8 mouse cellular contexts compared by ENCODE assay signal in genomic region chr5:136051231-136052085, GRCm38 (mm10). TPM values are rescaled to one million over a fixed set of nuclear protein-coding genes. Genes with fewer than 3 reads are reported as not detected.
DNase-seq lines count a peak whose midpoint lies in the region; ATAC-seq lines count a peak whose summit lies in the region.

No protein-coding gene starts in this region.

- ATAC-seq in intestine, embryonic 15.5 days, result peak; percentile 80
- peak; percentile 93 for ATAC-seq in lung, embryonic 16.5 days (ENCODE audit: low read depth)
- peak; percentile 86 for ATAC-seq in stomach, embryonic 14.5 days (ENCODE audit: insufficient number of reproducible peaks, insufficient read depth, low FRiP score, low read depth)

- intact Hi-C loops in gastrocnemius, postnatal 14 days (cut with DNase I; ENCODE audit: low total_unique reads), result loop anchor here (10.0 kb wide), 1 partner anchor 157 kb away; no protein-coding TSS in a partner anchor

- no peak overlapping the region for H3K4me3 ChIP-seq in intestine, embryonic 15.5 days (replicated peaks)
- no peak overlapping the region for H3K4me3 ChIP-seq in lung, embryonic 16.5 days (ENCODE audit: low read length)
- H3K4me3 ChIP-seq in stomach, embryonic 14.5 days (ENCODE audit: low read depth, low read length), result no peak overlapping the region

- DNase-seq in cerebellum, postnatal 10 days, result peak; percentile 34 to 47
- no peak for DNase-seq in cerebellum, postnatal 25 days
- DNase-seq in adrenal gland, postnatal 10 days, result peak; percentile 83
- DNase-seq in gastrocnemius, postnatal 14 days, result peak; percentile 46
- DNase-seq in frontal cortex, postnatal 14 days (ENCODE audit: low spot score in 2 of 2), result no peak

- no peaks in the 10 kb centered on the region for H3K27me3 ChIP-seq in intestine, embryonic 15.5 days (replicated peaks)
- no peaks in the 10 kb centered on the region for H3K27me3 ChIP-seq in lung, embryonic 16.5 days (ENCODE audit: control insufficient read depth, insufficient read depth, low read depth, low read length)
- no peaks in the 10 kb centered on the region for H3K27me3 ChIP-seq in stomach, embryonic 14.5 days (ENCODE audit: control insufficient read depth, insufficient read depth, low read length)

- H3K36me3 ChIP-seq in intestine, embryonic 15.5 days, result no peaks in the 10 kb centered on the region
- no peaks in the 10 kb centered on the region for H3K36me3 ChIP-seq in lung, embryonic 16.5 days (ENCODE audit: control insufficient read depth, insufficient read depth, low read length)
- H3K36me3 ChIP-seq in stomach, embryonic 14.5 days (ENCODE audit: control insufficient read depth, insufficient read depth, low read length), result no peaks in the 10 kb centered on the region

- H3K4me1 ChIP-seq in intestine, embryonic 15.5 days (replicated peaks), result peaks cover 12% of the 10 kb centered on the region
- peaks cover 13% of the 10 kb centered on the region for H3K4me1 ChIP-seq in lung, embryonic 16.5 days (replicated peaks; ENCODE audit: control insufficient read depth, insufficient read depth, low read length)
- peaks cover 11% of the 10 kb centered on the region for H3K4me1 ChIP-seq in stomach, embryonic 14.5 days (ENCODE audit: control insufficient read depth, insufficient read depth, low read length)

- 0 out of 2 replicates have a peak overlapping the region, but pooled peaks have one; percentile 12 for H3K4me2 ChIP-seq in intestine, embryonic 15.5 days (replicated peaks)
- H3K4me2 ChIP-seq in lung, embryonic 16.5 days (ENCODE audit: low read depth, low read length), result peak overlapping the region; percentile 6; the same call in 1 of the 2 replicates
- H3K4me2 ChIP-seq in stomach, embryonic 14.5 days (replicated peaks; ENCODE audit: low read depth, low read length), result no peak overlapping the region

- H3K9me3 ChIP-seq in intestine, embryonic 15.5 days, result no peaks in the 10 kb centered on the region
- 0 out of 2 replicates have a peak, but pooled peaks cover 4% of the 10 kb centered on the region for H3K9me3 ChIP-seq in lung, embryonic 16.5 days (ENCODE audit: control insufficient read depth, low read length)
- H3K9me3 ChIP-seq in stomach, embryonic 14.5 days (ENCODE audit: control insufficient read depth, low read depth, low read length), result no peaks in the 10 kb centered on the region

- no peak overlapping the region for H3K9ac ChIP-seq in intestine, embryonic 15.5 days
- no peak overlapping the region; the same call in 1 of the 2 replicates for H3K9ac ChIP-seq in lung, embryonic 16.5 days (ENCODE audit: low read length)
- no peak overlapping the region for H3K9ac ChIP-seq in stomach, embryonic 14.5 days (replicated peaks; ENCODE audit: low read depth, low read length)

- peak overlapping the region; percentile 55 for H3K27ac ChIP-seq in intestine, embryonic 15.5 days
- peak overlapping the region; percentile 84 for H3K27ac ChIP-seq in lung, embryonic 16.5 days (ENCODE audit: low read length)
- H3K27ac ChIP-seq in stomach, embryonic 14.5 days (ENCODE audit: low read length), result peak overlapping the region; percentile 85

- 14% methylated on average over 10 of the region's 10 CpGs for WGBS in intestine, embryonic 15.5 days
- 7% methylated on average over 10 of the region's 10 CpGs for WGBS in lung, embryonic 16.5 days
- WGBS in stomach, embryonic 14.5 days, result 8% methylated on average over 10 of the region's 10 CpGs

RNA-seq across cellular contexts. Expression of gene Upk3bl, which starts 2.8 kb away (rescaled TPM):
- under 1 TPM; 0.39 to 0.45 TPM for total RNA-seq in adrenal gland, postnatal 10 days (2021)
- total RNA-seq in gastrocnemius, postnatal 14 days (2021), result under 1 TPM in 1 of 2 experiments, not detected in 1; 0.27 TPM
- 1.4 and 1.9 TPM in 2 replicates for polyA plus RNA-seq in intestine, embryonic 15.5 days (2015; fragmentation: Nextera tagmentation; extraction: Ambion mirVana)
- 5.4 and 8.7 TPM in 2 replicates for polyA plus RNA-seq in lung, embryonic 16.5 days (2015; fragmentation: Nextera tagmentation; extraction: Ambion mirVana)
- polyA plus RNA-seq in stomach, embryonic 14.5 days (2014; fragmentation: Nextera tagmentation; extraction: Ambion mirVana), result 62.4 and 63.0 TPM in 2 replicates

RNA-seq across cellular contexts. Expression of gene Upk3b, which starts 13.2 kb away (rescaled TPM):
- 10 to 100 TPM; 13.2 to 14.6 TPM for total RNA-seq in adrenal gland, postnatal 10 days (2021)
- total RNA-seq in gastrocnemius, postnatal 14 days (2021), result not detected
- polyA plus RNA-seq in intestine, embryonic 15.5 days (2015; fragmentation: Nextera tagmentation; extraction: Ambion mirVana), result 42.9 and 45.6 TPM in 2 replicates
- polyA plus RNA-seq in lung, embryonic 16.5 days (2015; fragmentation: Nextera tagmentation; extraction: Ambion mirVana), result 27.1 and 32.1 TPM in 2 replicates
- polyA plus RNA-seq in stomach, embryonic 14.5 days (2014; fragmentation: Nextera tagmentation; extraction: Ambion mirVana), result 23.7 and 27.1 TPM in 2 replicates

RNA-seq across cellular contexts. Expression of gene Rasa4, which starts 32.3 kb away (rescaled TPM):
- total RNA-seq in adrenal gland, postnatal 10 days (2021), result 10 to 100 TPM in 1 of 2 experiments, 1 to 10 TPM in 1; 8.4 to 13.7 TPM
- 10 to 100 TPM; 14.6 to 15.3 TPM for total RNA-seq in gastrocnemius, postnatal 14 days (2021)
- 16.3 and 19.4 TPM in 2 replicates for polyA plus RNA-seq in intestine, embryonic 15.5 days (2015; fragmentation: Nextera tagmentation; extraction: Ambion mirVana)
- 3.3 and 4.4 TPM in 2 replicates for polyA plus RNA-seq in lung, embryonic 16.5 days (2015; fragmentation: Nextera tagmentation; extraction: Ambion mirVana)
- 10.2 and 11.0 TPM in 2 replicates for polyA plus RNA-seq in stomach, embryonic 14.5 days (2014; fragmentation: Nextera tagmentation; extraction: Ambion mirVana)

RNA-seq across cellular contexts. Expression of gene Dtx2, which starts 56.9 kb away (rescaled TPM):
- 10 to 100 TPM; 16.6 to 19.2 TPM for total RNA-seq in adrenal gland, postnatal 10 days (2021)
- 1 to 10 TPM; 6.7 to 7.5 TPM for total RNA-seq in gastrocnemius, postnatal 14 days (2021)
- polyA plus RNA-seq in intestine, embryonic 15.5 days (2015; fragmentation: Nextera tagmentation; extraction: Ambion mirVana), result 20.8 and 21.4 TPM in 2 replicates
- polyA plus RNA-seq in lung, embryonic 16.5 days (2015; fragmentation: Nextera tagmentation; extraction: Ambion mirVana), result 26.6 and 27.6 TPM in 2 replicates
- 20.7 and 24.4 TPM in 2 replicates for polyA plus RNA-seq in stomach, embryonic 14.5 days (2014; fragmentation: Nextera tagmentation; extraction: Ambion mirVana)

Comparison
In these comparisons a context has a peak if more than half of its experiments do, and no peak if none do; other contexts are left out.
1. DNase-seq: peak in cerebellum, postnatal 10 days (2 of 2), adrenal gland, postnatal 10 days (single experiment) and gastrocnemius, postnatal 14 days (single experiment); none in cerebellum, postnatal 25 days (0 of 2) and frontal cortex, postnatal 14 days (0 of 2).
2. Peak in every context shown above with its lines, with median percentiles within 50 percentile points of each other: ATAC-seq and H3K27ac ChIP-seq.